Mouse (Mus musculus) G1E-ER4 (cell line): ENCODE results near the gene Slc25a15. TPM values are rescaled to one million over a fixed set of nuclear protein-coding genes. Genes with fewer than 3 reads are reported as not detected.

Source experiments
- GATA1 ChIP-seq: IDR thresholded peaks from one replicate; pipeline ENCODE4 v1.8.0; 2012; ENCODE audit warnings: low read length, inconsistent platforms
- polyA plus RNA-seq: library from polyadenylated mRNA; stranded (reverse); fragments of >175 nt; gene quantifications from 2 replicates; pipeline ENCODE4 v1.2.3, GENCODE M21; 2012

Gene Slc25a15
- polyA plus RNA-seq, 1 experiment, result 11.3 TPM

DNA sequence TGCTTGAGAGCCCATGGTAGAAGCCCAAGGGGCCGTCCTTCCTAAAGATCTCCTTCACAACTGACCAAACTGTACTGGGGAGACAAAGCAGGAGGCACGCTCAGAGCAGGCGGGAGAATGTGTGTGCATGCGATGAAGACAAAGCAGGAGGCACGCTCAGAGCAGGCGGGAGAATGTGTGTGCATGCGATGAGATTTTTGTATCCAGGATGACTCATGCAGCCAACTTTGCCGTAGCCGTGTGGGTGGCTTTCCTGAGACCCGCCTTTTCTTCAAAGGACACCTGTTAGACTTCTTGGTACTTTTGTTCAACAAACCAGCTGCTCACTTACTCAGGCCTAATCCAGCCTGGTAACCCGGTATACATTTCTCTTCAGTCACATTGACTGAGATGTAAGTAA is 17.5 kb downstream of the Slc25a15 start:
- TF ChIP-seq GATA1, result no peak

DNA sequence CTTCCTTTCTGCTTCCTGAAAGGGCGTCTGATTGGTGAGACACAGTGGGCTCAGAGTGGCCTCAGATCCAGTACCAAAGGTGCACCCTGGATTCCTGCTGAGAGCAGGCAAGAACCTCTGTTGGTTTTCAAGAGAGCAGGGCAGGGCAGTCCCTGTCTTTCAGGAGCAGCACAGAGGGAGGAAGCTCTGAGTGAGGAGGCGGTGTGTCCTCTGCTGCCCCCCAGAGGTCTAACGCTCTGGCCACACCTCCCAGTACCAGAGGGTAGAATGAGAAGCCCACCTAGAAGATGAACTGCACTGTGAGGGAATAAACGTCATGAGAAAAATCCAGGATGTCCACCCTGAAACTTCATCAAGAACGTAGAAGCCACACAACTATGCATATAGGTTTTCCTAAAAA is 21.5 kb downstream of the Slc25a15 start:
- TF ChIP-seq GATA1, result no peak

DNA sequence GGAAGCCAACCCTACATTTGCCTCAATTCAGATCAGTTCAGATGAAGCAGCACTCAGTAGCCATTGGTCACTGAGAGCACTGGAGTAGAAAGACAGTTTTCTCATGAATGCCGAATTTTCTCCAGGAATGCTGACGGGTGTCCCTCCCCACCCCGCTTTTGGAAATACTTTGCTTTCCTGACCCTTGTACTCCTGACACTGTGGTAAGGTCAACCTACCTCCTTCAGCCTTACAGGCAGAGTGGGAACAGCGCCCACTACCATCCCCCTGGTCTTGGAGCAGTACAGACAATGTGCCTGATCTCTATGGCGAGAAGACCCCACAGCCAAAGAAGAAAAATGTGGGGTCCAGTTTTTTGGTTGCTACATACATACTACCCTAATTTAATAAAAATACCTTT is 22.1 kb downstream of the Slc25a15 start:
- TF ChIP-seq GATA1, result no peak

DNA sequence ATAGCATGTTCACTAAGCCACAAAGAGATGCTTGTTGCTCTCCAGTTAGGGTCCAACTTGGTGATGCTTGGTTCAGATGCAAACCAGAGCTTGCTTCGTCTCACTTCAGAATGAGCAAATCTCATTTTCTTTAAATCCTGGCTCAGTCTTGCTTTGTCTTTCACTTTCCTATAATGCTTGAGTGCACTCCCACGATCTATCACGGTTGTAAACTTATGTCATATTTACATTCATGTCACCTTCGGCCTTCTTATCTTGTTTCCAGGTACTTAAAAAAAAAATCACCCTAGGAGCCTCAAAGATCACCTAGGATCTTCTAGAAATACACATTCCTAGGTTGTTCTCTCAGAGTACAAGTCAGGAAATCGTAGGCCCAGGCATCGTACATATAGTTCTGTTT is 38.5 kb downstream of the Slc25a15 start:
- TF ChIP-seq GATA1, result no peak

DNA sequence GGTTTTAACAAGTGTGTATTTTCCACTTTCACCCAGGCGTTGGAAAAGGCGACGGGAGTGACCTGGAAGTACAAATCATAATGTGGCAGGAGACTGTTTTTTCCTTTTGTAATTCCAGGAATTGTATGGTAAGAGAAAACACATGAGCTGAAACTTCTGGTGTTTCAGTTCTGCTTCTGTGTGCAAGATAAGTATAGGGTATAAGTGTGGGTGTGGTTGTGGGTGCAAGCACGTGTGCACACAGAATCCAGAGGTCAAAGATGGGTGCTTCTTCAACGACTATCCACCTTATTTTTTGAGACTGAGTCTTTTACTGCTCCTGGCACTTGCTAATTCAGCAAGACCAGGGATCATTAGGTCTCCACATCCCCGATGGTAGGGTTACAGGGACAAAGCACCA is 39.0 kb downstream of the Slc25a15 start:
- TF ChIP-seq GATA1, result no peak

DNA sequence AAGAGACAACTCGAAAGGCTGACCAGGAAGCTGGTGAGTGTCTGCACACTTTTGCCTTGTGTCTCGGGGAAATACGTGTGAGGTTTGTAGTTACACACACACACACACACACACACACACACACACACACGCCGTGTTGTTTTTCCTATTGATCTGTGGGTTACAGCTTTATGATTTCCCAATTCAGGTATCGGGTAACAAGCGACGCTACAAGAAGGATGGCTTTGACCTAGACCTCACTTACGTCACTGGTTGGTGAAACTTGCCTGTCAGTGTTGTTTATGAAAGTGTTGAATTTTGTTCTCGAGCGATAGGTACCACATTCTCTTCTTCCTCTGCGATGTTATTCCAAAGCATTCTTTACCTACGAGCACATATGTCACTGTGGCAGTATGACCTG is 63.0 kb downstream of the Slc25a15 start:
- TF ChIP-seq GATA1, result no peak

Other genes with a start within 250 kb of the Slc25a15 start
- 2.5 and 3.1 TPM in 2 replicates for gene Nek3, start 232.2 kb downstream of the Slc25a15 start, polyA plus RNA-seq
- gene Ckap2, start 212.8 kb downstream of the Slc25a15 start, polyA plus RNA-seq, result 6.7 and 10.0 TPM in 2 replicates
- 9.0 and 12.8 TPM in 2 replicates for gene Vps36, start 205.8 kb downstream of the Slc25a15 start, polyA plus RNA-seq
- gene Thsd1, start 171.3 kb downstream of the Slc25a15 start, polyA plus RNA-seq, result not detected in 2 replicates
- not detected in 2 replicates for gene Tpte, start 115.2 kb downstream of the Slc25a15 start, polyA plus RNA-seq
- gene Mrps31, start 12.8 kb upstream of the Slc25a15 start, polyA plus RNA-seq, result 1.3 and 2.0 TPM in 2 replicates